Mouse (Mus musculus): ENCODE data around the gene Gipc3. TPM values are rescaled to one million over a fixed set of nuclear protein-coding genes. Genes with fewer than 3 reads are reported as not detected.
A peak's percentile ranks its signal among the peaks of the same experiment; 100 is the strongest.

Gipc3 gene
- total and polyA plus RNA-seq, 3 experiments, result 4.8 to 6.4 (median 5.5) TPM

- peak overlapping the region; percentile 96 for H3K27ac ChIP-seq
- no peaks in the 10 kb centered on the region for H3K27me3 ChIP-seq (ENCODE audit: control insufficient read depth, insufficient read depth, low read length)
- under 1% methylated on average over 29 of the region's 29 CpGs for WGBS
- H3K9ac ChIP-seq (ENCODE audit: low read depth, low read length), result peak overlapping the region; percentile 99
- no peaks in the 10 kb centered on the region for H3K79me2 ChIP-seq (replicated peaks; ENCODE audit: control insufficient read depth, insufficient read depth, low read length)
- no peak for DNase-seq
- intact Hi-C loops (cut with DNase I), result loop anchor here (2.0 kb wide), 2 partner anchors 27 to 29 kb away; partner anchors contain the start of gene Cactin
- no peaks in the 10 kb centered on the region for H3K36me3 ChIP-seq (ENCODE audit: control insufficient read depth, insufficient read depth, low read length)
- TF ChIP-seq POLR2A (IDR thresholded peaks at IDR 0.05; ENCODE audit: insufficient read depth, low read depth, low read length), result no peak
- no peak for TF ChIP-seq EP300 (IDR thresholded peaks at IDR 0.05; ENCODE audit: insufficient read depth, low read depth, low read length)
- no peak for TF ChIP-seq CTCF (IDR thresholded peaks at IDR 0.05)
- peaks cover 3% of the 10 kb centered on the region; the same call in 1 of the 2 replicates for H3K4me1 ChIP-seq (ENCODE audit: control insufficient read depth, insufficient read depth, low read length)
- peak overlapping the region; percentile 97 for H3K4me3 ChIP-seq
Measured at GRCm38 (mm10) chr10:81349961-81350350, 6.9 kb upstream of the Gipc3 start.

GRCm38 (mm10) chr10:81349146-81349545, 6.1 kb upstream of the Gipc3 start:
- Histone ChIP-seq H3K79me2 (replicated peaks; ENCODE audit: control insufficient read depth, insufficient read depth, low read length) (no peaks in the 10 kb centered on the region), H3K4me3 (peak overlapping the region; percentile 97), H3K36me3 (ENCODE audit: control insufficient read depth, insufficient read depth, low read length) (no peaks in the 10 kb centered on the region), H3K27me3 (ENCODE audit: control insufficient read depth, insufficient read depth, low read length) (no peaks in the 10 kb centered on the region), H3K4me1 (ENCODE audit: control insufficient read depth, insufficient read depth, low read length) (peaks cover 8% of the 10 kb centered on the region), H3K27ac (peak overlapping the region; percentile 96), H3K9ac (ENCODE audit: low read depth, low read length) (peak overlapping the region; percentile 99; the same call in 1 of the 2 replicates)
- DNase-seq, result peak; percentile 52
- intact Hi-C loops (cut with DNase I), result no loop called here
- WGBS, result 17% methylated on average over 12 of the region's 12 CpGs
- no peak for TF ChIP-seq EP300 (IDR thresholded peaks at IDR 0.05; ENCODE audit: insufficient read depth, low read depth, low read length)
- TF ChIP-seq POLR2A (IDR thresholded peaks at IDR 0.05; ENCODE audit: insufficient read depth, low read depth, low read length), result no peak
- no peak for TF ChIP-seq CTCF (IDR thresholded peaks at IDR 0.05)

GRCm38 (mm10) chr10:81346453-81347067, 3.5 kb upstream of the Gipc3 start:
- Histone ChIP-seq H3K9ac (ENCODE audit: low read depth, low read length) (no peak overlapping the region), H3K4me3 (no peak overlapping the region), H3K4me1 (ENCODE audit: control insufficient read depth, insufficient read depth, low read length) (peaks cover 9% of the 10 kb centered on the region), H3K27ac (no peak overlapping the region), H3K79me2 (replicated peaks; ENCODE audit: control insufficient read depth, insufficient read depth, low read length) (no peaks in the 10 kb centered on the region; the same call in 1 of the 2 replicates), H3K36me3 (ENCODE audit: control insufficient read depth, insufficient read depth, low read length) (no peaks in the 10 kb centered on the region), H3K27me3 (ENCODE audit: control insufficient read depth, insufficient read depth, low read length) (0 out of 2 replicates have a peak, but pooled peaks cover 2% of the 10 kb centered on the region)
- peak in 1 of 2 experiments; percentile 50 for DNase-seq
- intact Hi-C loops (cut with DNase I), result no loop called here
- no peak for TF ChIP-seq EP300 (IDR thresholded peaks at IDR 0.05; ENCODE audit: insufficient read depth, low read depth, low read length)
- no peak for TF ChIP-seq POLR2A (IDR thresholded peaks at IDR 0.05; ENCODE audit: insufficient read depth, low read depth, low read length)
- TF ChIP-seq CTCF (IDR thresholded peaks at IDR 0.05), result no peak
- WGBS, result 59% methylated on average over 55 of the region's 55 CpGs

- Histone ChIP-seq H3K36me3 (ENCODE audit: control insufficient read depth, insufficient read depth, low read length) (no peaks in the 10 kb centered on the region), H3K27ac (no peak overlapping the region), H3K4me3 (no peak overlapping the region), H3K27me3 (ENCODE audit: control insufficient read depth, insufficient read depth, low read length) (0 out of 2 replicates have a peak, but pooled peaks cover 2% of the 10 kb centered on the region), H3K9ac (ENCODE audit: low read depth, low read length) (no peak overlapping the region), H3K4me1 (ENCODE audit: control insufficient read depth, insufficient read depth, low read length) (peaks cover 9% of the 10 kb centered on the region), H3K79me2 (replicated peaks; ENCODE audit: control insufficient read depth, insufficient read depth, low read length) (no peaks in the 10 kb centered on the region; the same call in 1 of the 2 replicates)
- TF ChIP-seq POLR2A (IDR thresholded peaks at IDR 0.05; ENCODE audit: insufficient read depth, low read depth, low read length), result no peak
- no peak for TF ChIP-seq CTCF (IDR thresholded peaks at IDR 0.05)
- WGBS, result 76% methylated on average over 4 of the region's 4 CpGs
- intact Hi-C loops (cut with DNase I), result no loop called here
- DNase-seq, result no peak
Measured at GRCm38 (mm10) chr10:81345162-81345534, 2.1 kb upstream of the Gipc3 start.

- peak; percentile 71 for TF ChIP-seq CTCF (IDR thresholded peaks at IDR 0.05)
- no peak for TF ChIP-seq EP300 (IDR thresholded peaks at IDR 0.05; ENCODE audit: insufficient read depth, low read depth, low read length)
- no peak for TF ChIP-seq POLR2A (IDR thresholded peaks at IDR 0.05; ENCODE audit: insufficient read depth, low read depth, low read length)
- 21% methylated on average over 8 of the region's 8 CpGs for WGBS
- Histone ChIP-seq H3K36me3 (ENCODE audit: control insufficient read depth, insufficient read depth, low read length) (no peaks in the 10 kb centered on the region), H3K27ac (no peak overlapping the region; the same call in 1 of the 2 replicates), H3K9ac (ENCODE audit: low read depth, low read length) (no peak overlapping the region), H3K27me3 (ENCODE audit: control insufficient read depth, insufficient read depth, low read length) (0 out of 2 replicates have a peak, but pooled peaks cover 2% of the 10 kb centered on the region), H3K79me2 (replicated peaks; ENCODE audit: control insufficient read depth, insufficient read depth, low read length) (no peaks in the 10 kb centered on the region; the same call in 1 of the 2 replicates), H3K4me3 (no peak overlapping the region), H3K4me1 (ENCODE audit: control insufficient read depth, insufficient read depth, low read length) (peaks cover 9% of the 10 kb centered on the region)
- no peak for DNase-seq
- intact Hi-C loops (cut with DNase I), result no loop called here
Measured at GRCm38 (mm10) chr10:81344421-81345161, 1.5 kb upstream of the Gipc3 start.
